Mouse (Mus musculus) adrenal gland, postnatal 25 days (tissue): ENCODE results near the gene Ywhah. TPM values are rescaled to one million over a fixed set of nuclear protein-coding genes. Genes with fewer than 3 reads are reported as not detected.

ENCODE experiments used
- DNase-seq: peaks from one replicate; pipeline ENCODE4 v3.0.0; 2021; ENCODE audit warnings: mixed read lengths
- total RNA-seq: library from RNA; stranded (reverse); gene quantifications from 2 replicates; pipeline ENCODE4 v1.2.3, GENCODE M21; 2021

Gene Ywhah
- total RNA-seq, 1 experiment from 2014 or later = 201 TPM

DNA sequence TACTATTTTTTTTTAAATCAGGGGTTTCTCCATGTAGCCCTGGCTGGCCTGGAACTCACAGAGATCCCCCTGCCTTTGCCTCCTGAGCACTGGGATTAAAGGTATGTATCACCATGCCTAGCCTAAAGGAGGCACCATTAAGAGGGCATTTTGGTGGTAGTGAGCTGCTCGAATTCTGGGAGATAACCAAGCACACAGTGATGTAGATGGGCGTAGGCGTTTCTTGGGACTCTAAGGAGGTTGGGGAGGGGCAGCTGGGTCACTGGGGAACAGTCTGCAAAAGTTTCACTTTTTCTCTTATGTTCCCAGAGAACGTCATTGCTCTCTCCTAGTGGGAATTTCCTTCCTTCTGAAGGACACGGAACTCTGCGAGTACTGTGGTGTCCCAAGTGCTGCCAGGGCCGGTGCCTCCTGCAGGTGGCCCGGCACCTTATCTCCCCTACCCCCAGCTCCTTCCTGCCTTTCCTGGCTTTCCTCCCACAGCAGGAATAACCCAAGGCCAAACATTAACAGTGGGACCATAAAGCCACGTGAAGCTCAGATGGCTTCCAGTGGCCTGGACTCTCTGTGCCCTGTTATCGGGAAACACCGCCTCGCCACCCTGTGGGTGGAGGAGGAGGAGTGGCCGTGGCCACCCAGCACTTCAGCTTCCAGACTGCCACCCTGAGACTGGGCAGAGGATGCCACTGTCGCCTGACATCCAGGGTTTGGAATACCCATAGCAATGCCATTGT is 34.4 kb downstream of the Ywhah start:
- DNase-seq = no peak

DNA sequence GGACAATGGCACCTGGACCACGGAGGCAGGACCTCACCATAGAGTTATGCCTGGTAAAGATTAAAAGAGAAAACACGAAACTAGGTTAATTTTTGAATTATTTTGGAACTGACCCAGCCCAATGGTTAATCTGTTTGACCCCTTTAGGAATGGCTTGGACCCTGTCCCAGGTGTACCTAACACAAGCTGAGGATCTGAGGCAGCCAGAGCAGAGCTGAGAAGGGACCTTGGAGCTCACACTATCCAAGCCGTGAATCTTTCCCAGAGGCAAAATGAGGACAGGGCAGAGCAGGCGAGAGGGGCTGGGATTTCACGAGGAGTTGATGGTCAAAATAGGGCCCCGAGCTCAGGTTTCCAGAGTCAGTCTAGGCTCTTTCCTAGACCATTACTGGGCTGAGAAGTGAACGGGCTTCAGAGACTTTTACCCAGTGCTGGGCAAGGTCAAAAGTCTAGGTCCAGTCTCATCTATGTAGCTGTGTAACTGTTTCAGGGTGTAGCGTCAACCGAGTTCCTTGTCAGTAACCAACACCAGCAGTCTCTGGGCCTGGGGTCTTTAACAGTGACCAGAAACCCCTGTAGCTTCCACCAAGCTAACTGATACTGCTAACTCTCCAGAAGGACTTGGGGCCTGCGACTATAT is 37.6 kb downstream of the Ywhah start:
- DNase-seq = no peak

DNA sequence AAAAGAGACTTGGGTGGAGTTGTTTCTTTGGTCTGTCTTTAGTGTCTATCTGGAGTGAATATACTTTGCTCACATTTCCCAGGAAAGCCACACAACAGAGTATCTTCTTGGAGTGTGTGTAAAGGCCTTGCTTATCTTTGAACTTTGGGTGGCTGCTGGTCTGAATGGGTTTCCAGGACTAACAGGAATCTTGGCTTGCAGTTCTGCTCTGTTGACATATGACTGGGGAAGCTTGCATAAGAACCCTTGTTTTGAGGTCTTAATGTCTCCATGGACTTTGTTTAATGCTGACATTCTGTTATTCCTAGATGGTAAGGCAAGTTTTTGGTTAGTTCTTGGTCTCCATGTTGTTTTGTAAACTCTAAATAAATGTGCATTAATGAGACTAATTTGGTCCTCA is 51.5 kb downstream of the Ywhah start:
- DNase-seq = no peak

DNA sequence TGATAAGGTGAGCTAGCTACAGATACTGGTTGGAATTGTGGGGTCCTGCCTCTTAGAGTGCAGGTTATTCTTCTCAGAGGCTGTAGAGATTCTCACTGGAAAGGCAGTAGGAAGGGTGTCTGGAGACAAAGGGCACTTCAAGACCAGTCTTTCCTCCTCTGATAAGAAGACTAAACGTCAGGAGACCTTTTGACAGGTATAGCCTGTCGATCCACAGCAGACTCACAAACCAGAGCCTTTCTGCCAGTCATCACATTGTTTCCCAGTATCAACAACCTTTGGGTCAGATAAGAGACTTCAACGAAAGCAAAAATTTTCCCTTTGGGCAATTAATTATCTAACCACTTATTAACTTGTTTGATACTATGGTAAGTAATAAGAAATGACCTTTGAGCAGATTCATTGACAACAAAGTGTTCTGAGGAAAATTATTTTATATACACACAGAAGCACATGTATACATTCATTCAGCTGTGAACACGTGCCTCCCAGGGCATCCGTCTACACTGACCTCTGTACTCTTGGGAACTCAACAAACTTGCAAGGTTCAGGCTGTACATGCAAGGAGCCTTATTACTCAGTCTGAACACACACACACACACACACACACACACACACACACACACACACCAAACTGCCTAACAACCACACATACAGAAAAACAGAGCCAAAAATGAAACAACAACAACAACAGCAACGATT is 58.0 kb downstream of the Ywhah start:
- DNase-seq = no peak

Other genes starting within 250 kb of the Ywhah start
- gene Pisd, start 233.2 kb upstream of the Ywhah start, total RNA-seq = 60.3 and 60.9 TPM in 2 replicates
- gene Gm20671, start 191.7 kb upstream of the Ywhah start, total RNA-seq = not detected in 2 replicates
- 36.3 and 44.4 TPM in 2 replicates for gene Prr14l, start 164.6 kb upstream of the Ywhah start, total RNA-seq
- gene Depdc5, start 155.1 kb upstream of the Ywhah start, total RNA-seq = 41.9 and 51.4 TPM in 2 replicates
- gene Slc5a1, start 85.4 kb downstream of the Ywhah start, total RNA-seq = not detected in 2 replicates
- gene Spon2, start 199.6 kb downstream of the Ywhah start, total RNA-seq = 0.39 TPM in 1 of 2 replicates, not detected in the other